Comparison of ENCODE assay signal across 8 mouse cellular contexts in the genomic region with DNA sequence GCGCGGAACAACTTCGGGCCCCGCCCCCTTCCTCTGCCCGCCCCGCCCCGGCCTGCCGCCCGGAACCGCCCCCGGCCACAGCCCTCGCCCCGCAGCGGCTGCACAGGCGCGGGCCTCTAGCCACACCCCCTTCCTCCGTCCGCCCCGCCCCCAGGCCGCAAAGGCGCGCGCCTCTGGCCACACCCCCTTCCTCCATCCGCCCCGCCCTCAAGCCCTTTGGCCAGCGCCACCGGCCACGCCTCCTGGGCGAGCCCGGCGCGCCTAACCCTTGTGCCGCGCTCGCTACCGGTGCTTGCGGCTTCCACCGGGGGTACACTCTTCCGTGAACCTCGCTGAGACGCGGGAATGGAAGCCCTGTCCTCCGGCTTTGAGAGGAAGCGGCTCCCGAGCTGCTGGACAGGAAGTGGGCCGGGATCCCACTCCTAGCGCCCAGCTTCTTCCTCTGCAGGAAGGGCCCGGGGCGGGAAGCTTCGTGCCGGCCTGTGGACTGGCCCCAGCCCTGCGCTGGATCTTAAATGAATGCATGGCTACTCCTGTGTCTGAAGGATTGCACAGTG. TPM values are rescaled to one million over a fixed set of nuclear protein-coding genes. Genes with fewer than 3 reads are reported as not detected.
DNase-seq lines count a peak whose midpoint lies in the region; ATAC-seq and TF ChIP-seq lines count a peak whose summit lies in the region.

TSS of gene Tram2 (minus strand) at position 13 of the 557 bp plus-strand sequence.

- H3K4me2 ChIP-seq in embryonic facial prominence, embryonic 14.5 days (ENCODE audit: low read depth, low read length): peak within 1 kb of the TSS; percentile 69
- H3K4me2 ChIP-seq in limb, embryonic 13.5 days (replicated peaks): peak within 1 kb of the TSS; percentile 83
- H3K4me2 ChIP-seq in midbrain, embryonic 15.5 days: peak within 1 kb of the TSS; percentile 67

- no peaks in the 10 kb centered on the region for H3K9me3 ChIP-seq in embryonic facial prominence, embryonic 14.5 days (ENCODE audit: control insufficient read depth, low read length)
- H3K9me3 ChIP-seq in limb, embryonic 13.5 days: no peaks in the 10 kb centered on the region
- no peaks in the 10 kb centered on the region for H3K9me3 ChIP-seq in midbrain, embryonic 15.5 days

- peak within 1 kb of the TSS; percentile 80 for H3K9ac ChIP-seq in embryonic facial prominence, embryonic 14.5 days (ENCODE audit: low read depth, low read length)
- peak within 1 kb of the TSS; percentile 83 for H3K9ac ChIP-seq in limb, embryonic 13.5 days
- peak within 1 kb of the TSS; percentile 68 for H3K9ac ChIP-seq in midbrain, embryonic 15.5 days

- peak; percentile 93 for DNase-seq in A20 (ENCODE audit: low read depth, low spot score)
- DNase-seq in embryonic facial prominence, embryonic 14.5 days (ENCODE audit: low spot score): peak; percentile 92
- DNase-seq in heart, adult 9 months (ENCODE audit: low spot score in 2 of 2): peak; percentile 88 to 92
- peak; percentile 92 for DNase-seq in kidney, adult 9 months
- DNase-seq in spleen, adult 18-20 months: peak; percentile 95 to 98

- no peak; the same call in 1 of the 2 replicates for TF ChIP-seq POLR2A in bone marrow, adult 2 months (IDR thresholded peaks at IDR 0.05; ENCODE audit: borderline replicate concordance, control insufficient read depth, low read depth, low read length)

- H3K4me3 ChIP-seq in bone marrow, adult 2 months (replicated peaks; ENCODE audit: control insufficient read depth, low read depth, low read length): peak within 1 kb of the TSS; percentile 77
- peak within 1 kb of the TSS; percentile 74 for H3K4me3 ChIP-seq in embryonic facial prominence, embryonic 14.5 days (ENCODE audit: low read depth, low read length)
- H3K4me3 ChIP-seq in limb, embryonic 13.5 days: peak within 1 kb of the TSS; percentile 58
- H3K4me3 ChIP-seq in midbrain, embryonic 15.5 days: peak within 1 kb of the TSS; percentile 75

- WGBS in bone marrow, adult 2 months: under 1% methylated on average over 48 of the region's 52 CpGs
- 1% methylated on average over 16 of the region's 52 CpGs for WGBS in embryonic facial prominence, embryonic 14.5 days
- 2% methylated on average over 48 of the region's 52 CpGs for WGBS in limb, embryonic 13.5 days
- 1% methylated on average over 45 of the region's 52 CpGs for WGBS in midbrain, embryonic 15.5 days

- no peak for TF ChIP-seq CTCF in bone marrow, adult 2 months (IDR thresholded peaks at IDR 0.05; ENCODE audit: control insufficient read depth, insufficient read depth, low read length)

- H3K4me1 ChIP-seq in bone marrow, adult 2 months (ENCODE audit: control insufficient read depth, insufficient read depth, low read length): peaks cover 1% of the 10 kb centered on the region; the same call in 1 of the 2 replicates
- H3K4me1 ChIP-seq in embryonic facial prominence, embryonic 14.5 days (ENCODE audit: control insufficient read depth, insufficient read depth, low read length): peaks cover 41% of the 10 kb centered on the region
- peaks cover 47% of the 10 kb centered on the region for H3K4me1 ChIP-seq in limb, embryonic 13.5 days
- peaks cover 9% of the 10 kb centered on the region for H3K4me1 ChIP-seq in midbrain, embryonic 15.5 days

- ATAC-seq in embryonic facial prominence, embryonic 14.5 days (ENCODE audit: low read depth): peak; percentile 93
- ATAC-seq in limb, embryonic 13.5 days (ENCODE audit: low FRiP score, low read depth): peak; percentile 93
- peak; percentile 96 for ATAC-seq in midbrain, embryonic 15.5 days (replicated peaks)

- H3K27ac ChIP-seq in bone marrow, adult 2 months (ENCODE audit: control insufficient read depth, insufficient read depth, low read depth, low read length, poor library complexity): peak within 1 kb of the TSS; percentile 85
- peak within 1 kb of the TSS; percentile 84 for H3K27ac ChIP-seq in embryonic facial prominence, embryonic 14.5 days (replicated peaks; ENCODE audit: low read depth, low read length)
- H3K27ac ChIP-seq in limb, embryonic 13.5 days: peak within 1 kb of the TSS; percentile 92
- peak within 1 kb of the TSS; percentile 81 for H3K27ac ChIP-seq in midbrain, embryonic 15.5 days

- 0 out of 2 replicates have a peak, but pooled peaks cover 3% of the 10 kb centered on the region for H3K36me3 ChIP-seq in embryonic facial prominence, embryonic 14.5 days (ENCODE audit: control insufficient read depth, insufficient read depth, low read length)
- H3K36me3 ChIP-seq in limb, embryonic 13.5 days: no peaks in the 10 kb centered on the region
- H3K36me3 ChIP-seq in midbrain, embryonic 15.5 days (replicated peaks): no peaks in the 10 kb centered on the region

- no peaks in the 10 kb centered on the region for H3K27me3 ChIP-seq in embryonic facial prominence, embryonic 14.5 days (replicated peaks; ENCODE audit: control insufficient read depth, insufficient read depth, low read length)
- no peaks in the 10 kb centered on the region for H3K27me3 ChIP-seq in limb, embryonic 13.5 days
- H3K27me3 ChIP-seq in midbrain, embryonic 15.5 days (replicated peaks): no peaks in the 10 kb centered on the region

RNA-seq across cellular contexts. Expression of gene Tram2, which starts in this region (rescaled TPM):
- polyA plus RNA-seq in bone marrow, adult 2 months (2011; ENCODE audit: insufficient read depth, insufficient read length, low replicate concordance, missing spikeins): 3.1 and 6.7 TPM in 2 replicates
- polyA plus RNA-seq in embryonic facial prominence, embryonic 14.5 days (2014; fragmentation: Nextera tagmentation; extraction: Ambion mirVana): 12.8 and 14.4 TPM in 2 replicates
- 11.6 and 12.4 TPM in 2 replicates for polyA plus RNA-seq in limb, embryonic 13.5 days (2015; fragmentation: Nextera tagmentation; extraction: Ambion mirVana)
- polyA plus RNA-seq in midbrain, embryonic 15.5 days (2015; fragmentation: Nextera tagmentation; extraction: Ambion mirVana): 2.0 and 2.1 TPM in 2 replicates

Comparison
In these comparisons a context has a peak if more than half of its experiments do, and no peak if none do; other contexts are left out.
1. Peak in every context shown above with its lines: DNase-seq, ATAC-seq, H3K4me3 ChIP-seq and H3K27ac ChIP-seq.